Mouse (Mus musculus) erythroid progenitor cell, adult 5-6 weeks (primary cell): Measurements from ENCODE around the gene Iqcn. TPM values are rescaled to one million over a fixed set of nuclear protein-coding genes. Genes with fewer than 3 reads are reported as not detected.

Source experiments
- ATAC-seq: replicated peaks from 2 replicates; pipeline ENCODE4 v1.8.0; 2016; ENCODE audit warnings: moderate number of reproducible peaks, mild to moderate bottlenecking, moderate TSS enrichment, inconsistent platforms; ENCODE audit not compliant: poor library complexity, low FRiP score, severe bottlenecking
- total RNA-seq, 2 experiments: library from RNA; stranded (forward) in 1 of 2; stranded (reverse) in 1 of 2; fragments of 150-400 nt in 1 of 2; fragments of 186-747, 209-891 nt in 1 of 2; gene quantifications; 2 replicates each; pipeline versions ENCODE4 v1.2.3 to v1.2.4; 2015 to 2017; ENCODE audit warnings: low replicate concordance in 2 of 2

The Iqcn gene
- total RNA-seq, 2 experiments from 2014 or later, result not detected

GRCm38 (mm10) chr8:70765838-70766570 is 62.7 kb downstream of the Iqcn start:
- no peak for ATAC-seq

GRCm38 (mm10) chr8:70766571-70767440 is 63.5 kb downstream of the Iqcn start:
- ATAC-seq, result peak; percentile 60

Other genes with a start within 250 kb of the Iqcn start
- 5.0 and 10.1 TPM in 2 replicates for gene Klhl26, start 226.5 kb upstream of the Iqcn start, total RNA-seq (2015; ENCODE audit: low replicate concordance)
- gene Klhl26, start 226.5 kb upstream of the Iqcn start, total RNA-seq (2017; ENCODE audit: low replicate concordance), result 4.0 and 5.1 TPM in 2 replicates
- gene Tmem59l, start 216.1 kb upstream of the Iqcn start, total RNA-seq (2015; ENCODE audit: low replicate concordance), result 3.2 TPM in 1 of 2 replicates, not detected in the other
- not detected in 2 replicates for gene Tmem59l, start 216.1 kb upstream of the Iqcn start, total RNA-seq (2017; ENCODE audit: low replicate concordance)
- gene Crlf1, start 210.3 kb upstream of the Iqcn start, total RNA-seq (2015; ENCODE audit: low replicate concordance), result not detected in 2 replicates
- 1.4 TPM in 1 of 2 replicates, not detected in the other for gene Crlf1, start 210.3 kb upstream of the Iqcn start, total RNA-seq (2017; ENCODE audit: low replicate concordance)
- 22.3 TPM in 1 of 2 replicates, not detected in the other for gene Rex1bd, start 196.7 kb upstream of the Iqcn start, total RNA-seq (2015; ENCODE audit: low replicate concordance)
- gene Rex1bd, start 196.7 kb upstream of the Iqcn start, total RNA-seq (2017; ENCODE audit: low replicate concordance), result 17.8 and 19.6 TPM in 2 replicates
- gene Uba52, start 192.7 kb upstream of the Iqcn start, total RNA-seq (2015; ENCODE audit: low replicate concordance), result 1,194 and 1,251 TPM in 2 replicates
- gene Uba52, start 192.7 kb upstream of the Iqcn start, total RNA-seq (2017; ENCODE audit: low replicate concordance), result 418 and 1,480 TPM in 2 replicates
- 28.9 and 45.8 TPM in 2 replicates for gene Fkbp8, start 175.7 kb upstream of the Iqcn start, total RNA-seq (2015; ENCODE audit: low replicate concordance)
- gene Fkbp8, start 175.7 kb upstream of the Iqcn start, total RNA-seq (2017; ENCODE audit: low replicate concordance), result 74.7 and 94.6 TPM in 2 replicates
- gene Kxd1, start 175.5 kb upstream of the Iqcn start, total RNA-seq (2015; ENCODE audit: low replicate concordance), result 27.8 and 34.4 TPM in 2 replicates
- gene Kxd1, start 175.5 kb upstream of the Iqcn start, total RNA-seq (2017; ENCODE audit: low replicate concordance), result 11.8 and 14.4 TPM in 2 replicates
- gene Ell, start 164.0 kb upstream of the Iqcn start, total RNA-seq (2015; ENCODE audit: low replicate concordance), result 10.5 and 22.3 TPM in 2 replicates
- gene Ell, start 164.0 kb upstream of the Iqcn start, total RNA-seq (2017; ENCODE audit: low replicate concordance), result 2.8 and 15.5 TPM in 2 replicates
- 5.8 and 15.9 TPM in 2 replicates for gene Isyna1, start 109.1 kb upstream of the Iqcn start, total RNA-seq (2015; ENCODE audit: low replicate concordance)
- gene Isyna1, start 109.1 kb upstream of the Iqcn start, total RNA-seq (2017; ENCODE audit: low replicate concordance), result 2.5 and 8.0 TPM in 2 replicates
- 9.0 and 13.0 TPM in 2 replicates for gene Ssbp4, start 94.6 kb upstream of the Iqcn start, total RNA-seq (2015; ENCODE audit: low replicate concordance)
- 18.1 and 30.6 TPM in 2 replicates for gene Ssbp4, start 94.6 kb upstream of the Iqcn start, total RNA-seq (2017; ENCODE audit: low replicate concordance)
- gene Lrrc25, start 87.3 kb upstream of the Iqcn start, total RNA-seq (2015; ENCODE audit: low replicate concordance), result 2.5 and 11.7 TPM in 2 replicates
- 2.3 and 3.5 TPM in 2 replicates for gene Lrrc25, start 87.3 kb upstream of the Iqcn start, total RNA-seq (2017; ENCODE audit: low replicate concordance)
- not detected in 2 replicates for gene Gdf15, start 71.0 kb upstream of the Iqcn start, total RNA-seq (2015; ENCODE audit: low replicate concordance)
- gene Gdf15, start 71.0 kb upstream of the Iqcn start, total RNA-seq (2017; ENCODE audit: low replicate concordance), result not detected in 2 replicates
- gene Pgpep1, start 43.1 kb upstream of the Iqcn start, total RNA-seq (2015; ENCODE audit: low replicate concordance), result 0.36 and 6.3 TPM in 2 replicates
- gene Pgpep1, start 43.1 kb upstream of the Iqcn start, total RNA-seq (2017; ENCODE audit: low replicate concordance), result under 0.01 and 3.0 TPM in 2 replicates
- gene Lsm4, start 30.2 kb upstream of the Iqcn start, total RNA-seq (2015; ENCODE audit: low replicate concordance), result 86.5 and 93.1 TPM in 2 replicates
- 38.4 and 57.6 TPM in 2 replicates for gene Lsm4, start 30.2 kb upstream of the Iqcn start, total RNA-seq (2017; ENCODE audit: low replicate concordance)
- gene Jund, start 4.5 kb upstream of the Iqcn start, total RNA-seq (2015; ENCODE audit: low replicate concordance), result 26.7 and 36.0 TPM in 2 replicates
- gene Jund, start 4.5 kb upstream of the Iqcn start, total RNA-seq (2017; ENCODE audit: low replicate concordance), result 21.1 and 32.0 TPM in 2 replicates
- gene Gm3336, start 15.1 kb downstream of the Iqcn start, total RNA-seq (2015; ENCODE audit: low replicate concordance), result not detected in 2 replicates
- gene Gm3336, start 15.1 kb downstream of the Iqcn start, total RNA-seq (2017; ENCODE audit: low replicate concordance), result not detected in 2 replicates
- 0.72 and 0.84 TPM in 2 replicates for gene Pde4c, start 20.3 kb downstream of the Iqcn start, total RNA-seq (2015; ENCODE audit: low replicate concordance)
- gene Pde4c, start 20.3 kb downstream of the Iqcn start, total RNA-seq (2017; ENCODE audit: low replicate concordance), result not detected in 2 replicates
- gene Rab3a, start 51.2 kb downstream of the Iqcn start, total RNA-seq (2015; ENCODE audit: low replicate concordance), result 7.1 TPM in 1 of 2 replicates, not detected in the other
- 2.2 and 4.9 TPM in 2 replicates for gene Rab3a, start 51.2 kb downstream of the Iqcn start, total RNA-seq (2017; ENCODE audit: low replicate concordance)
- 16.9 and 31.0 TPM in 2 replicates for gene Mpv17l2, start 57.5 kb downstream of the Iqcn start, total RNA-seq (2015; ENCODE audit: low replicate concordance)
- gene Mpv17l2, start 57.5 kb downstream of the Iqcn start, total RNA-seq (2017; ENCODE audit: low replicate concordance), result 5.1 and 30.4 TPM in 2 replicates
- 3.8 and 5.4 TPM in 2 replicates for gene Pik3r2, start 73.3 kb downstream of the Iqcn start, total RNA-seq (2015; ENCODE audit: low replicate concordance)
- 7.3 and 8.0 TPM in 2 replicates for gene Pik3r2, start 73.3 kb downstream of the Iqcn start, total RNA-seq (2017; ENCODE audit: low replicate concordance)
- gene Mast3, start 101.6 kb downstream of the Iqcn start, total RNA-seq (2015; ENCODE audit: low replicate concordance), result 13.4 and 14.4 TPM in 2 replicates
- 2.7 and 3.0 TPM in 2 replicates for gene Mast3, start 101.6 kb downstream of the Iqcn start, total RNA-seq (2017; ENCODE audit: low replicate concordance)
- 0.84 and 1.1 TPM in 2 replicates for gene Il12rb1, start 105.0 kb downstream of the Iqcn start, total RNA-seq (2015; ENCODE audit: low replicate concordance)
- gene Il12rb1, start 105.0 kb downstream of the Iqcn start, total RNA-seq (2017; ENCODE audit: low replicate concordance), result 0.13 and 0.53 TPM in 2 replicates
- 35.0 and 62.9 TPM in 2 replicates for gene Arrdc2, start 136.3 kb downstream of the Iqcn start, total RNA-seq (2015; ENCODE audit: low replicate concordance)
- 27.3 and 54.3 TPM in 2 replicates for gene Arrdc2, start 136.3 kb downstream of the Iqcn start, total RNA-seq (2017; ENCODE audit: low replicate concordance)
- not detected in 2 replicates for gene Kcnn1, start 159.8 kb downstream of the Iqcn start, total RNA-seq (2015; ENCODE audit: low replicate concordance)
- gene Kcnn1, start 159.8 kb downstream of the Iqcn start, total RNA-seq (2017; ENCODE audit: low replicate concordance), result 0.26 TPM in 1 of 2 replicates, not detected in the other
- 18.0 and 20.9 TPM in 2 replicates for gene Ccdc124, start 170.5 kb downstream of the Iqcn start, total RNA-seq (2015; ENCODE audit: low replicate concordance)
- gene Ccdc124, start 170.5 kb downstream of the Iqcn start, total RNA-seq (2017; ENCODE audit: low replicate concordance), result 23.8 and 26.6 TPM in 2 replicates
- gene Slc5a5, start 189.3 kb downstream of the Iqcn start, total RNA-seq (2015; ENCODE audit: low replicate concordance), result not detected in 2 replicates
- 0.13 TPM in 1 of 2 replicates, not detected in the other for gene Slc5a5, start 189.3 kb downstream of the Iqcn start, total RNA-seq (2017; ENCODE audit: low replicate concordance)
- 2,088 and 2,332 TPM in 2 replicates for gene Rpl18a, start 194.0 kb downstream of the Iqcn start, total RNA-seq (2015; ENCODE audit: low replicate concordance)
- gene Rpl18a, start 194.0 kb downstream of the Iqcn start, total RNA-seq (2017; ENCODE audit: low replicate concordance), result 517 and 689 TPM in 2 replicates
- gene Map1s, start 202.5 kb downstream of the Iqcn start, total RNA-seq (2015; ENCODE audit: low replicate concordance), result 4.2 and 6.1 TPM in 2 replicates
- 1.8 and 3.7 TPM in 2 replicates for gene Map1s, start 202.5 kb downstream of the Iqcn start, total RNA-seq (2017; ENCODE audit: low replicate concordance)